Mouse (Mus musculus): ENCODE measurements around the gene Rgp1. TPM values are rescaled to one million over a fixed set of nuclear protein-coding genes. Genes with fewer than 3 reads are reported as not detected.

Rgp1 gene
- total RNA-seq, 2 experiments from 2014 or later, result 6.7 to 28.7 TPM

DNA sequence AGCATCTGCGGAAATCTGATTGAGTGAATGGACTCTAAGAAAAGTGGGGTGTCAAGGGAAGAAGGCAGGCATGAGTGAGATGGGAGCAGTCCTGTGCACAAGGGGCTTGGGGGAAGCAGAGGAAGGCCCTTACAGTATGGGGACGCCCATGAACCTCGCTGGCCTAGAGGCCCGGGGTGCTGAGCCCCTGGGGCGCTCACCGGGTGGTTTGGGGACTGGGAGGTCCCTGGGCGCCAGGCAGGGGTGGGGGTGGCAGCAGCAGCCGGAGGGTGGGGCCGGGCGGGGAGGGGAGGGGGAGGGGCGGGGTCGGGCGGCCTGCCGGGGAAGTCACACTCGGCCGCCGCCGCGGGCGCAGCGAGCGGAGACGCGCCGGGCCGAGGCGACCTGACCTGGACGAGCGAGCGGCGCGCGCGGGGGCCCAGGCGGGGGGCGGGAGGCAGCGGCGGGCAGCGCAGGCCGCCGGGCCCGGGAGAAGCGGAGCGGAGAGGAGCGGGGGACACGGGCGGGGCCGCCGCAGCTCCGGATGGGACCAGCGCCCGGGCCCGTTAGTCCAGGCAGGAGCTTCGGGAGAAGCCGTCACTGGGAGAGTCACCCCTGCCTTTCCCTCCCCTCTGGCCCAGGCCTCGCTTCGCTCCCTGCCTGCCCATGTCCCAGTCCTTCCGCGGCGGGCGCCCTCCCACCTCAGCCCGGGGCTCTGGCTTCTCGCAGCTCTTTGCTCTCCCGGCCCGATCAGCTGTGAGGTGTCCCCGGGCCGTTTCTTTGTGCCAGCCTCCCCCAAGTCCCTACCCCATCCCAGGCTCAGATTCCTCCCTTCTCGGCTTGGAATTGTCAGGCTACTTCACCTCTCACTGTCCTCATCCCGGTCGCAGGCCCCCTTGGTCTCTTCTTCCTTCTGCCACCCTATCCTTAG lies 52.8 kb downstream of the Rgp1 start, which contains the start of gene Npr2:
Gene Npr2 (plus strand): TSS at position 890 of the 910 bp plus-strand sequence.
- ATAC-seq (replicated peaks; ENCODE audit: low FRiP score, low TSS enrichment, poor library complexity, severe bottlenecking), result no peak

DNA sequence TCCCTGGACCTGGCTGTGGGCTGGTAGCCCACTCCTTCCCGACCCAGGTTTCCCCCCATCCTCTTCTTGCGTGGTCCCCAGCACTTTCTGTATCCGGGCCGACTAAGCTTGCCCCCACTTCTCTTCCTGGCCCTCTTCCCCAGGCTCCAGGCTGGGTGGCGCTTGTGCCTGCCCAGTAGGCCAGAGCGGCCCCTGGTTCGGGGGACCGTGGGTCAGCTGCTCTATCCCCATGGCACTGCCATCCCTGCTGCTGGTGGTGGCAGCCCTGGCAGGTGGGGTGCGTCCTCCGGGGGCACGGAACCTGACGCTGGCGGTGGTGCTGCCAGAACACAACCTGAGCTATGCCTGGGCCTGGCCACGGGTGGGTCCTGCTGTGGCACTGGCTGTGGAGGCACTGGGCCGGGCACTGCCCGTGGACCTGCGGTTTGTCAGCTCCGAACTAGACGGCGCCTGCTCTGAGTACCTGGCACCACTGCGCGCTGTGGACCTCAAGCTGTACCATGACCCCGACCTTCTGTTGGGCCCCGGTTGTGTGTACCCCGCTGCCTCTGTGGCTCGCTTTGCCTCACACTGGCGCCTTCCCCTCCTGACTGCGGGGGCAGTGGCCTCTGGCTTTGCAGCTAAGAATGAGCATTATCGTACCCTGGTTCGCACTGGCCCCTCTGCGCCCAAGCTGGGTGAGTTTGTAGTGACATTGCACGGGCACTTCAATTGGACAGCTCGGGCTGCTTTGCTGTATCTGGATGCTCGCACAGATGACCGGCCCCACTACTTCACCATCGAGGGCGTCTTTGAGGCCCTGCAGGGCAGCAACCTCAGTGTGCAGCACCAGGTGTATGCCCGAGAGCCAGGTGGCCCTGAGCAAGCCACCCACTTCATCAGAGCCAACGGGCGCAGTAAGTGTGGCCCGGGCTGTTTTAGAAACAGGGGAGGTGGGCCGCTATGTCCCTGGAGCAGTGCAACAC lies 53.7 kb downstream of the Rgp1 start:
- ATAC-seq (replicated peaks; ENCODE audit: low FRiP score, low TSS enrichment, poor library complexity, severe bottlenecking), result no peak

DNA sequence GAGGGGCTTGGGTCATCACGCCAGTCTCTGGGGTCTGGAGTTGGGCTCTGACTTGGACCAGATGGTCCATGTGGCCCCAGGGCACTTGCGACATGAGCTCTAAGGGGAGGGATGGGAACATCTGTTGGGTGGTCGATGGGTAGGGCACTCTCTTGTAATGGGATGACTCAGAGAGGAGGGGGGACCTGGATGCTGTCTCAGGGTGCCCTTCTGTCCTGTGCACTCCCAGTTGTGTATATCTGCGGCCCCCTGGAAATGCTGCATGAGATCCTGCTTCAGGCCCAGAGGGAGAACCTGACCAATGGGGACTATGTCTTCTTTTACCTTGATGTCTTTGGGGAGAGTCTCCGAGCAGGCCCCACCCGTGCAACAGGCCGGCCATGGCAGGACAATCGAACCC lies 54.8 kb downstream of the Rgp1 start:
- no peak for ATAC-seq (replicated peaks; ENCODE audit: low FRiP score, low TSS enrichment, poor library complexity, severe bottlenecking)

DNA sequence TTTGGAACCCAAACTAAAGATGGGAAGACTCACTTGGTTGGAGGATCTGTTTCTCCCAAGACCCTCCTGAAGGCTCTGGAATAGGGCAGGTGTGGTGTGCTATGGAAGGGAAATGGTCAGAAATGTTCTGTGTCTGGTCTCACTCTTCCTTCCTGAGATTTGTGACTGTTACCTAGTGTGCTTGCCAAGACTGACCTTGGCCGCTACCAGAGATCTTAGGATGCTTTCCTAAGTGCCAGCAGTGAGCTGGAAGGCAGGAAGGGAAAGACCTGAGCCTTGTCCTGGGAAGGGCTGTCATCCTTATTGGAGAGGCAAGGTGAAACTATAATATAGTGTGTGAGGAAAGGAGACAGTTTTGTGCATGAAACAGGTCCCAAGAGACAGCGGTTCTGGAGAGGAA lies 55.2 kb downstream of the Rgp1 start:
- ATAC-seq (replicated peaks; ENCODE audit: low FRiP score, low TSS enrichment, poor library complexity, severe bottlenecking), result no peak

DNA sequence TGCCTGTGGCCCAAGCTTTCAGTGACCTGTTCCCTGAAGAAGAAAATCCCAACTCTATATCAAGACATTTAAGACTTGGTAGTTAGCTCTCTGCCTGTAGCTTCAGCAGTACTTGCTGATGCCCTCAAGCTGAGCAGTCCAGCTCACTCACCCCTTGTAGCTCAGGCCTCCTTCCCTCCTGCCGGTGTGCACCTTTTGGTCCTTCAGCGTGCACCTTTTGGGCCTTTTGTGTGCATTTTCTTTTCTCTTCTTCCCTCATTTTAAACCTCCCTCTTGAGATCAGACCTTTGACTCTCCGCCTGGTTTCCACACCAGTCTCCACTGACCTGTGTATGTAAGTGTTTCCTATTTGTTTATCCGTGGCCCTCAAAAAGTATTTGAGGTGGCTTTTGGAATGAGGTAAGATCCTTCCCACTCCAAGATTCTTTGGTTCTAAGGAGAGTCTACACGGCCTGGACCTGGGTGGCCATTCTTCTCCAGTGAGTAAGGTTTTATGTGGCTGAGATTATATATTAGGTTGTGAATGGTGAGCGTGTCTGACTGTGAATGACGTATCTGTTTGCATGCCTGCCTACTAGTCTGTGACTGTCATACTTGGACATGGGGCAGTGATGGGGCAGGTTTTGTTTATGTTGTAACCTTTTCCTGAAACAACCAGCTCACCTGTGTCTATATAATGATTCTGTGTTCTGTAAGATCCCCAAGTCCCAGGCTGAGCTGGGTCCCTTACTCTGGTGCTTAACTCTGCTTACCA lies 56.3 kb downstream of the Rgp1 start:
- no peak for ATAC-seq (replicated peaks; ENCODE audit: low FRiP score, low TSS enrichment, poor library complexity, severe bottlenecking)

DNA sequence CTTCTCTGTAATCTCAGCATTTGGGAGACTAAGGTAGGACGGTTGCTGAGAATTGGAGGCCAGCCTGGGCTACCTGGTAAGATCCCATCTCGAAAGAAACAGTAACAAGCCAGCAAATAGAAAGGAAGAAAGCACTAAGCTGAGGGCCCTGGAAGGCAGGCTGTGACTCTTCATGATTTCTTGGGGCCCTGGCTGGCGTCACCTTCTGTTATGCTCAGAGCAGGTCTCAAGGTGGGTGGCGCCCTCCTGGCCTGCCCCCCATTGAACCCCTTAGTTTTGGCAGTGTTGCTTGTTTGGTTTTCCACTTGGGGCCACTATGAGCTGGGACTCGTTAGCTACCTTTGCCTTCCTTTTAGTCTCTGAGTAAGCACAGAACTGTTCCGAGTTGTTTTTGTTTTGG lies 58.2 kb downstream of the Rgp1 start:
- no peak for ATAC-seq (replicated peaks; ENCODE audit: low FRiP score, low TSS enrichment, poor library complexity, severe bottlenecking)

Other genes starting within 250 kb of the Rgp1 start
- gene Rusc2, start 196.7 kb upstream of the Rgp1 start, total RNA-seq (2014; fragmentation: Nextera tagmentation), result 1.8 and 7.6 TPM in 2 replicates
- 0.19 and 1.5 TPM in 2 replicates for gene Rusc2, start 196.7 kb upstream of the Rgp1 start, total RNA-seq (2017)
- gene Fam166b, start 149.6 kb upstream of the Rgp1 start, total RNA-seq (2014; fragmentation: Nextera tagmentation), result not detected in 2 replicates
- gene Fam166b, start 149.6 kb upstream of the Rgp1 start, total RNA-seq (2017), result not detected in 2 replicates
- 11.7 and 15.6 TPM in 2 replicates for gene Tesk1, start 136.8 kb upstream of the Rgp1 start, total RNA-seq (2014; fragmentation: Nextera tagmentation)
- gene Tesk1, start 136.8 kb upstream of the Rgp1 start, total RNA-seq (2017), result 4.3 and 4.8 TPM in 2 replicates
- 1.5 and 9.6 TPM in 2 replicates for gene Cd72, start 124.1 kb upstream of the Rgp1 start, total RNA-seq (2014; fragmentation: Nextera tagmentation)
- 2.9 and 11.9 TPM in 2 replicates for gene Cd72, start 124.1 kb upstream of the Rgp1 start, total RNA-seq (2017)
- gene Sit1, start 95.0 kb upstream of the Rgp1 start, total RNA-seq (2014; fragmentation: Nextera tagmentation), result 0.61 TPM in 1 of 2 replicates, not detected in the other
- gene Sit1, start 95.0 kb upstream of the Rgp1 start, total RNA-seq (2017), result not detected in 2 replicates
- gene Ccdc107, start 85.8 kb upstream of the Rgp1 start, total RNA-seq (2014; fragmentation: Nextera tagmentation), result 28.8 and 47.9 TPM in 2 replicates
- 44.6 and 46.3 TPM in 2 replicates for gene Ccdc107, start 85.8 kb upstream of the Rgp1 start, total RNA-seq (2017)
- gene Arhgef39, start 79.0 kb upstream of the Rgp1 start, total RNA-seq (2014; fragmentation: Nextera tagmentation), result 44.3 and 50.3 TPM in 2 replicates
- gene Arhgef39, start 79.0 kb upstream of the Rgp1 start, total RNA-seq (2017), result 27.2 and 32.7 TPM in 2 replicates
- 3.6 and 11.8 TPM in 2 replicates for gene Car9, start 71.7 kb upstream of the Rgp1 start, total RNA-seq (2014; fragmentation: Nextera tagmentation)
- gene Car9, start 71.7 kb upstream of the Rgp1 start, total RNA-seq (2017), result 2.1 and 3.3 TPM in 2 replicates
- not detected in 2 replicates for gene Tpm2, start 55.0 kb upstream of the Rgp1 start, total RNA-seq (2014; fragmentation: Nextera tagmentation)
- gene Tpm2, start 55.0 kb upstream of the Rgp1 start, total RNA-seq (2017), result 0.09 TPM in 1 of 2 replicates, not detected in the other
- gene Creb3, start 16.4 kb upstream of the Rgp1 start, total RNA-seq (2014; fragmentation: Nextera tagmentation), result 9.6 and 12.7 TPM in 2 replicates
- 19.4 and 42.2 TPM in 2 replicates for gene Creb3, start 16.4 kb upstream of the Rgp1 start, total RNA-seq (2017)
- 105 and 175 TPM in 2 replicates for gene Tln1, start 16.0 kb upstream of the Rgp1 start, total RNA-seq (2014; fragmentation: Nextera tagmentation)
- 211 and 304 TPM in 2 replicates for gene Tln1, start 16.0 kb upstream of the Rgp1 start, total RNA-seq (2017)
- gene Gba2, start 158 bp downstream of the Rgp1 start, total RNA-seq (2014; fragmentation: Nextera tagmentation), result 19.7 and 22.9 TPM in 2 replicates
- gene Gba2, start 158 bp downstream of the Rgp1 start, total RNA-seq (2017), result 6.1 and 12.0 TPM in 2 replicates
- not detected in 2 replicates for gene Msmp, start 5.8 kb downstream of the Rgp1 start, total RNA-seq (2014; fragmentation: Nextera tagmentation)
- not detected in 2 replicates for gene Msmp, start 5.8 kb downstream of the Rgp1 start, total RNA-seq (2017)
- 0.09 and 2.0 TPM in 2 replicates for gene Npr2, start 53.2 kb downstream of the Rgp1 start, total RNA-seq (2014; fragmentation: Nextera tagmentation)
- 0.08 and 0.14 TPM in 2 replicates for gene Npr2, start 53.2 kb downstream of the Rgp1 start, total RNA-seq (2017)
- gene Spag8, start 74.9 kb downstream of the Rgp1 start, total RNA-seq (2014; fragmentation: Nextera tagmentation), result 1.6 TPM in 1 of 2 replicates, not detected in the other
- gene Spag8, start 74.9 kb downstream of the Rgp1 start, total RNA-seq (2017), result not detected in 2 replicates
- 70.7 and 73.0 TPM in 2 replicates for gene Hint2, start 77.8 kb downstream of the Rgp1 start, total RNA-seq (2014; fragmentation: Nextera tagmentation)
- gene Hint2, start 77.8 kb downstream of the Rgp1 start, total RNA-seq (2017), result 43.1 and 63.0 TPM in 2 replicates
- 1.2 and 2.5 TPM in 2 replicates for gene Tmem8b, start 90.3 kb downstream of the Rgp1 start, total RNA-seq (2014; fragmentation: Nextera tagmentation)
- gene Tmem8b, start 90.3 kb downstream of the Rgp1 start, total RNA-seq (2017), result 0.38 and 1.6 TPM in 2 replicates
- not detected in 2 replicates for gene Fam221b, start 90.4 kb downstream of the Rgp1 start, total RNA-seq (2014; fragmentation: Nextera tagmentation)
- gene Fam221b, start 90.4 kb downstream of the Rgp1 start, total RNA-seq (2017), result 0.15 and 0.28 TPM in 2 replicates
- gene Olfr70, start 122.1 kb downstream of the Rgp1 start, total RNA-seq (2014; fragmentation: Nextera tagmentation), result not detected in 2 replicates
- not detected in 2 replicates for gene Olfr70, start 122.1 kb downstream of the Rgp1 start, total RNA-seq (2017)
- not detected in 2 replicates for gene Olfr71, start 131.5 kb downstream of the Rgp1 start, total RNA-seq (2014; fragmentation: Nextera tagmentation)
- not detected in 2 replicates for gene Olfr71, start 131.5 kb downstream of the Rgp1 start, total RNA-seq (2017)
- gene Hrct1, start 148.5 kb downstream of the Rgp1 start, total RNA-seq (2014; fragmentation: Nextera tagmentation), result not detected in 2 replicates
- not detected in 2 replicates for gene Hrct1, start 148.5 kb downstream of the Rgp1 start, total RNA-seq (2017)
- not detected in 2 replicates for gene Spaar, start 151.3 kb downstream of the Rgp1 start, total RNA-seq (2014; fragmentation: Nextera tagmentation)
- not detected in 2 replicates for gene Spaar, start 151.3 kb downstream of the Rgp1 start, total RNA-seq (2017)
- not detected in 2 replicates for gene Olfr159, start 192.3 kb downstream of the Rgp1 start, total RNA-seq (2014; fragmentation: Nextera tagmentation)
- not detected in 2 replicates for gene Olfr159, start 192.3 kb downstream of the Rgp1 start, total RNA-seq (2017)
- not detected in 2 replicates for gene Olfr156, start 245.2 kb downstream of the Rgp1 start, total RNA-seq (2014; fragmentation: Nextera tagmentation)
- gene Olfr156, start 245.2 kb downstream of the Rgp1 start, total RNA-seq (2017), result not detected in 2 replicates

All from megakaryocyte-erythroid progenitor cell, adult 5-6 weeks (primary cell).